Mouse (Mus musculus) kidney, adult 8-10 months (tissue): Measurements from ENCODE around the gene Rwdd2b.

ENCODE experiments used
- DNase-seq, 2 experiments: peaks; one replicate each; pipeline ENCODE4 v3.0.0; 2022

Rwdd2b gene

GRCm38 (mm10) chr16:87440184-87440686 lies at the start of gene Rwdd2b:
Rwdd2b (minus strand) TSS chr16:87440573.
- peak; percentile 91 to 93 for DNase-seq

GRCm38 (mm10) chr16:87488605-87489004 lies 48.2 kb upstream of the Rwdd2b start:
- no peak for DNase-seq

GRCm38 (mm10) chr16:87486739-87487138 lies 46.4 kb upstream of the Rwdd2b start:
- no peak for DNase-seq

- no peak for DNase-seq
Observed at GRCm38 (mm10) chr16:87484367-87484766, 44.0 kb upstream of the Rwdd2b start.

- DNase-seq = no peak
Observed at GRCm38 (mm10) chr16:87470579-87470978, 30.2 kb upstream of the Rwdd2b start.

GRCm38 (mm10) chr16:87458752-87459151 lies 18.4 kb upstream of the Rwdd2b start:
- no peak for DNase-seq

GRCm38 (mm10) chr16:87455180-87455611 lies 14.8 kb upstream of the Rwdd2b start:
- DNase-seq = peak in 1 of 2 experiments; percentile 21

- peak; percentile 88 to 91 for DNase-seq
Observed at GRCm38 (mm10) chr16:87454419-87455179, 14.2 kb upstream of the Rwdd2b start, which contains the start of gene Usp16. Usp16 (plus strand) TSS chr16:87454703.

GRCm38 (mm10) chr16:87453226-87453625 lies 12.9 kb upstream of the Rwdd2b start:
- DNase-seq = no peak

GRCm38 (mm10) chr16:87445528-87445927 lies 5.2 kb upstream of the Rwdd2b start:
- DNase-seq = no peak

- DNase-seq = no peak
Observed at GRCm38 (mm10) chr16:87445110-87445509, 4.7 kb upstream of the Rwdd2b start.

- no peak for DNase-seq
Observed at GRCm38 (mm10) chr16:87444071-87444470, 3.7 kb upstream of the Rwdd2b start.

- no peak for DNase-seq
Observed at GRCm38 (mm10) chr16:87443245-87443644, 2.9 kb upstream of the Rwdd2b start.

GRCm38 (mm10) chr16:87442291-87442690 lies 1.9 kb upstream of the Rwdd2b start:
- DNase-seq = no peak

- DNase-seq = peak; percentile 41 to 54
Observed at GRCm38 (mm10) chr16:87441089-87441488, 716 bp upstream of the Rwdd2b start.

GRCm38 (mm10) chr16:87438697-87439096 lies 1.7 kb downstream of the Rwdd2b start:
- DNase-seq = no peak

- DNase-seq = no peak
Observed at GRCm38 (mm10) chr16:87437096-87437495, 3.3 kb downstream of the Rwdd2b start.

GRCm38 (mm10) chr16:87435411-87436205 lies 4.8 kb downstream of the Rwdd2b start:
- DNase-seq = peak; percentile 22 to 38

GRCm38 (mm10) chr16:87434946-87435345 lies 5.4 kb downstream of the Rwdd2b start:
- DNase-seq = peak; percentile 64 to 70

GRCm38 (mm10) chr16:87434266-87434665 lies 6.1 kb downstream of the Rwdd2b start:
- no peak for DNase-seq

- DNase-seq = peak; percentile 99
Observed at GRCm38 (mm10) chr16:87432033-87432814, 8.1 kb downstream of the Rwdd2b start, which contains the start of gene Ltn1. Ltn1 (minus strand) TSS chr16:87432612.

GRCm38 (mm10) chr16:87427516-87427915 lies 12.9 kb downstream of the Rwdd2b start:
- DNase-seq = no peak

GRCm38 (mm10) chr16:87420662-87421061 lies 19.7 kb downstream of the Rwdd2b start:
- DNase-seq = no peak
